Mouse (Mus musculus) activated CD4-positive, CD25-positive, alpha-beta regulatory T cell, adult 9 weeks (primary cell): ENCODE measurements around the gene Cmtm2b. TPM values are rescaled to one million over a fixed set of nuclear protein-coding genes. Genes with fewer than 3 reads are reported as not detected.

Source experiments
- polyA plus RNA-seq: library from polyadenylated mRNA; unstranded; fragments of 100-300 nt; shearing (Covaris generic); gene quantifications from one replicate; pipeline ENCODE4 v1.2.1, GENCODE M21; 2017

The Cmtm2b gene
- polyA plus RNA-seq, result not detected

GRCm38 (mm10) chr8:104321930-104322329 lies at the start of gene Cmtm2b:
TSS of gene Cmtm2b (plus strand) at chr8:104322230.

GRCm38 (mm10) chr8:104293081-104293480 lies 28.9 kb upstream of the Cmtm2b start, which contains the start of gene Cmtm2a:
TSS of gene Cmtm2a (minus strand) at chr8:104293181.

GRCm38 (mm10) chr8:104309441-104310155 lies 12.4 kb upstream of the Cmtm2b start, which contains the start of the genes Gm45711 and Cmtm1:
TSS of gene Gm45711 (minus strand) at chr8:104310081.
TSS of gene Cmtm1 (minus strand) at chr8:104310145.

GRCm38 (mm10) chr8:104321267-104321666 lies 763 bp upstream of the Cmtm2b start, which contains the start of gene Gm11020:
TSS of gene Gm11020 (plus strand) at chr8:104321567.

GRCm38 (mm10) chr8:104339229-104339982 lies 17.4 kb downstream of the Cmtm2b start, which contains the start of gene Cmtm3:
TSS of gene Cmtm3 (plus strand) at chr8:104339410.

Other genes with a start within 250 kb of the Cmtm2b start
- gene Cdh5, start 220.6 kb upstream of the Cmtm2b start, polyA plus RNA-seq, result not detected
- gene Bean1, start 151.8 kb upstream of the Cmtm2b start, polyA plus RNA-seq, result not detected
- 80.0 TPM for gene Tk2, start 73.7 kb upstream of the Cmtm2b start, polyA plus RNA-seq
- 138 TPM for gene Cklf, start 71.4 kb upstream of the Cmtm2b start, polyA plus RNA-seq
- not detected for gene Cmtm2a, start 29.0 kb upstream of the Cmtm2b start, polyA plus RNA-seq
- not detected for gene Gm45711, start 12.1 kb upstream of the Cmtm2b start, polyA plus RNA-seq
- not detected for gene Cmtm1, start 12.1 kb upstream of the Cmtm2b start, polyA plus RNA-seq
- gene Gm11020, start 663 bp upstream of the Cmtm2b start, polyA plus RNA-seq, result not detected
- gene Cmtm3, start 17.2 kb downstream of the Cmtm2b start, polyA plus RNA-seq, result 38.3 TPM
- gene Cmtm4, start 73.6 kb downstream of the Cmtm2b start, polyA plus RNA-seq, result 0.20 TPM
- gene Dync1li2, start 120.8 kb downstream of the Cmtm2b start, polyA plus RNA-seq, result 41.9 TPM
- 0.10 TPM for gene Terb1, start 187.7 kb downstream of the Cmtm2b start, polyA plus RNA-seq
- 92.9 TPM for gene Nae1, start 212.4 kb downstream of the Cmtm2b start, polyA plus RNA-seq
- 2.7 TPM for gene Car7, start 212.5 kb downstream of the Cmtm2b start, polyA plus RNA-seq